Mouse (Mus musculus): Measurements from ENCODE around the gene Hspa8. TPM values are rescaled to one million over a fixed set of nuclear protein-coding genes. Genes with fewer than 3 reads are reported as not detected.

Hspa8 gene
- total RNA-seq, 2 experiments from 2014 or later, result 2,142 to 2,231 TPM

Other genes starting within 250 kb of the Hspa8 start
- gene Gm21915, start 130.4 kb upstream of the Hspa8 start, total RNA-seq (2021), result not detected
- gene Clmp, start 115.0 kb upstream of the Hspa8 start, total RNA-seq (2021), result 10 to 100 TPM; 50.0 to 59.1 TPM
- not detected for gene Bsx, start 73.1 kb downstream of the Hspa8 start, total RNA-seq (2021)
- gene Jhy, start 163.1 kb downstream of the Hspa8 start, total RNA-seq (2021), result under 1 TPM; 0.21 to 0.73 TPM
- under 1 TPM in 1 of 2 experiments, not detected in 1; 0.10 TPM for gene Crtam, start 203.6 kb downstream of the Hspa8 start, total RNA-seq (2021)

Measured in left cerebral cortex, postnatal 10 days (tissue).